Mouse (Mus musculus) embryonic facial prominence, embryonic 11.5 days (tissue): ENCODE measurements around the gene Gtf2a1. TPM values are rescaled to one million over a fixed set of nuclear protein-coding genes. Genes with fewer than 3 reads are reported as not detected.
"Not testable (repeated sequence)": the region's sequence is repeated elsewhere in the genome, so short reads cannot be mapped to it uniquely, and the experiment has no call there.

Source experiments
- ATAC-seq: fragments of 200-750 bp; cut with Nextera tagmentation; replicated peaks from 2 replicates; pipeline ENCODE4 v1.8.0; 2017; ENCODE audit warnings: low read depth; ENCODE audit not compliant: insufficient number of reproducible peaks, low FRiP score, low TSS enrichment
- DNase-seq: peaks from one replicate; pipeline ENCODE4 v3.0.0-alpha.2; 2015; ENCODE audit warnings: low spot score
- H3K27ac ChIP-seq: fragments of 300-500 bp; sonication (generic); replicated peaks from 2 replicates; pipeline ENCODE4 v1.5.1; 2014; ENCODE audit warnings: mild to moderate bottlenecking, low read depth, low read length, control low read depth
- H3K27me3 ChIP-seq: fragments of 300-500 bp; sonication (generic); 2 replicates; pipeline ENCODE4 v1.6.1; 2014; ENCODE audit warnings: mild to moderate bottlenecking, low read length, moderate library complexity, mixed read lengths; ENCODE audit not compliant: control insufficient read depth, insufficient read depth
- H3K36me3 ChIP-seq: fragments of 300-500 bp; sonication (generic); replicated peaks from 2 replicates; pipeline ENCODE4 v1.6.1; 2014; ENCODE audit warnings: low read depth, mild to moderate bottlenecking, low read length, moderate library complexity, mixed read lengths; ENCODE audit not compliant: control insufficient read depth, insufficient read depth
- H3K4me1 ChIP-seq: fragments of 300-500 bp; sonication (generic); 2 replicates; pipeline ENCODE4 v1.6.1; 2014; ENCODE audit warnings: low read length, mixed read lengths; ENCODE audit not compliant: control insufficient read depth, insufficient read depth
- H3K4me2 ChIP-seq: fragments of 300-500 bp; sonication (generic); 2 replicates; pipeline ENCODE4 v1.6.1; 2014; ENCODE audit warnings: low read depth, mild to moderate bottlenecking, control low read depth, low read length, moderate library complexity
- H3K4me3 ChIP-seq: fragments of 300-500 bp; sonication (generic); 2 replicates; pipeline ENCODE4 v1.5.1; 2014; ENCODE audit warnings: low read depth, low read length, control low read depth
- H3K9ac ChIP-seq: fragments of 300-500 bp; sonication (generic); replicated peaks from 2 replicates; pipeline ENCODE4 v1.6.1; 2014; ENCODE audit warnings: mild to moderate bottlenecking, control low read depth, low read length
- H3K9me3 ChIP-seq: fragments of 300-500 bp; sonication (generic); replicated peaks from 2 replicates; pipeline ENCODE4 v1.6.1; 2016; ENCODE audit warnings: mild to moderate bottlenecking, low read length, inconsistent platforms, mixed read lengths; ENCODE audit not compliant: control insufficient read depth
- WGBS: fragments of 180-500 bp; shearing (Covaris S2); extraction: QIAGEN DNeasy Blood & Tissue Kit; methylation state at CpG from one replicate; pipeline ENCODE4 v1.1.7; 2014; 5-methylcytosine and 5-hydroxymethylcytosine counted together
- polyA plus RNA-seq: library from polyadenylated mRNA; unstranded; fragments of >200 nt; fragmentation: Nextera tagmentation; extraction: Ambion mirVana; gene quantifications from 2 replicates; pipeline ENCODE4 v1.2.1, GENCODE M21; 2014

Gene Gtf2a1
- polyA plus RNA-seq, 1 experiment from 2014 or later, result 48.5 TPM

- Histone ChIP-seq H3K36me3 (peaks cover 4% of the 10 kb centered on the region; the same call in 1 of the 2 replicates), H3K27me3 (no peaks in the 10 kb centered on the region), H3K9me3 (no peaks in the 10 kb centered on the region), H3K4me2 (no peak overlapping the region), H3K4me1 (no peaks in the 10 kb centered on the region), H3K4me3 (no peak overlapping the region), H3K27ac (no peak overlapping the region), H3K9ac (no peak overlapping the region)
- 92% methylated on average over 2 of the region's 2 CpGs for WGBS
- ATAC-seq, result no peak
- DNase-seq, result no peak
Measured at GRCm38 (mm10) chr12:91571708-91572107, 18.6 kb downstream of the Gtf2a1 start.

GRCm38 (mm10) chr12:91569255-91569654 is 21.0 kb downstream of the Gtf2a1 start:
- Histone ChIP-seq H3K4me1 (no peaks in the 10 kb centered on the region), H3K9me3 (no peaks in the 10 kb centered on the region), H3K27ac (no peak overlapping the region), H3K4me2 (no peak overlapping the region), H3K4me3 (no peak overlapping the region), H3K9ac (no peak overlapping the region), H3K27me3 (no peaks in the 10 kb centered on the region), H3K36me3 (no peaks in the 10 kb centered on the region; the same call in 1 of the 2 replicates)
- 88% methylated on average over 3 of the region's 3 CpGs for WGBS
- DNase-seq (no peak), ATAC-seq (no peak)

GRCm38 (mm10) chr12:91567145-91567544 is 23.1 kb downstream of the Gtf2a1 start:
- no peaks in the 10 kb centered on the region for H3K4me1 ChIP-seq
- H3K9ac ChIP-seq, result no peak overlapping the region
- H3K4me2 ChIP-seq, result no peak overlapping the region
- WGBS, result 94% methylated on average over 4 of the region's 4 CpGs
- H3K36me3 ChIP-seq, result no peaks in the 10 kb centered on the region; the same call in 1 of the 2 replicates
- H3K27me3 ChIP-seq, result no peaks in the 10 kb centered on the region
- no peaks in the 10 kb centered on the region for H3K9me3 ChIP-seq
- no peak overlapping the region for H3K4me3 ChIP-seq
- no peak overlapping the region for H3K27ac ChIP-seq
- ATAC-seq (no peak), DNase-seq (no peak)

DNA sequence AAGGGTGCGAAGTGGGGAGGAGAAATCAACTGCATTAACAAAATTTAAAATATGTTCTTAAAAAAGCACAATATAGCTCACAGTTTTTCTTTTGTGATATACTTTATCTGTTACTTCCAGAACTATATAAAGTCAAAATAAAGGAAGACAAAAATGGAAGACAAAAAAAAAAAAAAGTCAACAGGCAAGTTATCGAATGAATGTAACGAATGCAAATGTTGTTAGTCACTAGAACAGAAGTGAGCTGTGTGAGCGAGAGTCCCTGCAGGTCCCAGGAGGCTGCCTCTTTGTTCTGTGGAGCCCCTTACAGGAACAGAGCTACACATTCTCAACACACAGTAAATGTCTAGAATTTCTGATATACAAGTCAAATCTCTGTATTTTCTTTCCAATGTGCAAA is 32.1 kb downstream of the Gtf2a1 start:
- not testable (repeated sequence) for ATAC-seq, H3K27me3 ChIP-seq, H3K9me3 ChIP-seq, H3K27ac ChIP-seq, H3K9ac ChIP-seq, H3K4me3 ChIP-seq, DNase-seq, H3K4me2 ChIP-seq, H3K36me3 ChIP-seq, H3K4me1 ChIP-seq
- WGBS, result 83% methylated on average over 4 of the region's 4 CpGs

- peak; percentile 59; the same call in 1 of the 2 replicates for ATAC-seq
- H3K9ac ChIP-seq, H3K27me3 ChIP-seq, H3K4me3 ChIP-seq, H3K36me3 ChIP-seq, H3K9me3 ChIP-seq, H3K27ac ChIP-seq, H3K4me1 ChIP-seq, DNase-seq, H3K4me2 ChIP-seq: not testable (repeated sequence)
- WGBS, result 93% methylated on average over 8 of the region's 8 CpGs
Measured at GRCm38 (mm10) chr12:91557358-91558005, 32.8 kb downstream of the Gtf2a1 start.

GRCm38 (mm10) chr12:91551773-91552526 is 38.3 kb downstream of the Gtf2a1 start:
- Histone ChIP-seq H3K27ac (no peak overlapping the region), H3K9ac (no peak overlapping the region), H3K27me3 (no peaks in the 10 kb centered on the region), H3K4me2 (no peak overlapping the region), H3K9me3 (no peaks in the 10 kb centered on the region), H3K4me1 (no peaks in the 10 kb centered on the region), H3K4me3 (no peak overlapping the region), H3K36me3 (no peaks in the 10 kb centered on the region)
- 88% methylated on average over 19 of the region's 19 CpGs for WGBS
- DNase-seq, result no peak
- 0 out of 2 replicates have a peak, but pooled peaks have one; percentile 76 for ATAC-seq

GRCm38 (mm10) chr12:91549471-91549870 is 40.8 kb downstream of the Gtf2a1 start:
- Histone ChIP-seq H3K9me3 (no peaks in the 10 kb centered on the region), H3K36me3 (no peaks in the 10 kb centered on the region), H3K27me3 (no peaks in the 10 kb centered on the region), H3K4me1 (no peaks in the 10 kb centered on the region), H3K27ac (no peak overlapping the region), H3K4me3 (no peak overlapping the region), H3K4me2 (no peak overlapping the region), H3K9ac (no peak overlapping the region)
- DNase-seq, result no peak
- WGBS, result 85% methylated on average over 9 of the region's 9 CpGs
- no peak for ATAC-seq

- Histone ChIP-seq H3K4me1 (no peaks in the 10 kb centered on the region), H3K27me3 (no peaks in the 10 kb centered on the region), H3K9ac (no peak overlapping the region), H3K4me3 (no peak overlapping the region), H3K27ac (no peak overlapping the region), H3K36me3 (no peaks in the 10 kb centered on the region), H3K4me2 (no peak overlapping the region), H3K9me3 (no peaks in the 10 kb centered on the region)
- WGBS, result 90% methylated on average over 7 of the region's 7 CpGs
- no peak for ATAC-seq
- DNase-seq, result no peak
Measured at GRCm38 (mm10) chr12:91540202-91540601, 50.1 kb downstream of the Gtf2a1 start.
